Mouse (Mus musculus) gastrocnemius, postnatal 10 days (tissue): ENCODE data around the gene BC067074. TPM values are rescaled to one million over a fixed set of nuclear protein-coding genes. Genes with fewer than 3 reads are reported as not detected.
"Not testable (repeated sequence)": the region's sequence is repeated elsewhere in the genome, so short reads cannot be mapped to it uniquely, and the experiment has no call there.

Experiments
- DNase-seq: peaks from one replicate; pipeline ENCODE4 v3.0.0; 2021; ENCODE audit warnings: mixed read lengths
- long read RNA-seq, 2 experiments: library from polyadenylated mRNA; stranded (forward); transcript quantifications; one replicate each; pipeline ENCODE4 v2.0.0; 2021
- total RNA-seq, 2 experiments: library from RNA; stranded (reverse); gene quantifications; 2 replicates each; pipeline ENCODE4 v1.2.3; 2021

The BC067074 gene
- total RNA-seq = 1 to 10 TPM; 6.0 to 9.2 TPM
- long read RNA-seq, experiment 1, partial matches to known transcripts = 1 of 3 reads
- long read RNA-seq, experiment 1, other reads (novel, unspliced or antisense) = 2 of 3 reads
- long read RNA-seq, experiment 2, partial matches to known transcripts = 2 of 3 reads
- long read RNA-seq, experiment 2, other reads (novel, unspliced or antisense) = 1 of 3 reads

DNA sequence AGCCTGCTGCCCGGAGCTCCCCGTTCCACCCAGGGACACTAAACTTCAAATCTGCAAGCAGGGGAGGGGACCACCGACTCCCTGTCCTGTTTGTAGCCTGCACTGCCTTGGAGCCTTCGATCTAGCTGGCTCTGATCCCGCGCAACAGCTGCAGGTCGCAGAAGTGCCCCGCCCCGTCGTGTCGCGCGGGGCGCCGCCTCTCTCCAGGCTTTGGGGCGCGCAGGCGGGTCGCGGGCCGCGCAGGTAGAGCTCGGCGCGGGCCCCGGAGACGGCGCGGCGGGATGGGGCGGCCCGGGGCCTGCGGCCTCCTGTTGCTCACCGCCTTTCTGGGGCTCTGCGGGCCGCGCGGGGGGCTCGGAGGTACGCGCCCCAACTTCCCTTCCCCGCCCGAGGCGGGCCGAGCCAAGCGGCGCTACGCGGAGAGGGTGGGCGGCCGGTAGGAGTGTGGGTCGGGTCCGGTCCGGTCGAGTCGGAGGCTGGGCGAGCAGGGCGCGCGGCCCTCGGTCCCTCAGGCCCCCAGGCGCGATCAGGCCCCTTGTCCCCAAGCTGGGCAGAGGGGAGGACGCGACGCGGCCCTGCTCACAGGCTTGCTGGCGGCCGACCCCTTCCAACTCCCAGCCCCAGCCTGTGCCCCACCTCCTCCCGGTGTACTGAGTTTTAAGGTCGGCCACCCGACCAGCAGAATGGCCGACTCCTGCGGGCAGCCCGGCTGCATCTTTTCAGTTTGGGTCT lies at the start of gene BC067074:
TSS of gene BC067074 (plus strand) at position 185 of the 732 bp plus-strand sequence.
- peak; percentile 61 for DNase-seq

GRCm38 (mm10) chr13:113245025-113245424 lies 47.9 kb upstream of the BC067074 start:
- DNase-seq = no peak

DNA sequence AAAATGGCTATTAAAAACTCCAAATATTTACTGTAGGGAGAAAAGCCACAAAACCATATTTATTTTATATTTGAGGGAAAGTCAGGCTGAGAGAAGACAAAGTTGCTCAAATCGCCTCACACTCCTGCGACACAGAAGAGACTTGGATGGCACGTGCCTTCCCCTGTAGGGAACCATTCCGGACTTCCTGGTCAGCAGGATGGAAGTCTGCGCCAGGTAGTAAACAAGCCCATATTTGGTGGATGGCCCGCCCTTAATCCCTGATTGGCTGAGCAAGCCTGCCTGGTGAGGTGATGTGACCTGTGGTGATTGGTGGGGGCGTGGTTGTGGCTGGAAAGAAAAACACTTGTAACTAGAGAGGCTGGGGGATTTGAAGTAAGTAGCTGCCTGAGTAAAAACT lies 40.4 kb upstream of the BC067074 start:
- DNase-seq = not testable (repeated sequence)

DNA sequence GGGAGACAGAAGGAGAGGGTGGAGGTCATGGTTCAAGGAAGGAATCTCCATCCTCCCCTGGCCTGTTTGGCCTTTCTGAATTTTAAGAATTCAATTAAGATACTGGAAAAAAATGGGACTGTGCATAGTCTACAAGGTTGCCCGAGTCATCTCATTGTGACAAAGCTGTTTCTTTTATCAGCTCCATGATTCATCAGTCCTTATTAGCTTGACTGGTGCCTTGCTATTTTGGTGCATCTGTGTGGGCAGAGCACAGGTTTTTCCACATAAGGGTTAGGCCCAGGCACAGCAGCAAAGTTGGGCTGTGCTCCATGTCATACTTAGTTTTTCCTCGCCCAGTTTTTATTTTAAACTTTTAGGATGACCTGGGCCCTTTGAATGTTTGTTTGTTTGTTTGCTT lies 36.2 kb upstream of the BC067074 start:
- no peak for DNase-seq

DNA sequence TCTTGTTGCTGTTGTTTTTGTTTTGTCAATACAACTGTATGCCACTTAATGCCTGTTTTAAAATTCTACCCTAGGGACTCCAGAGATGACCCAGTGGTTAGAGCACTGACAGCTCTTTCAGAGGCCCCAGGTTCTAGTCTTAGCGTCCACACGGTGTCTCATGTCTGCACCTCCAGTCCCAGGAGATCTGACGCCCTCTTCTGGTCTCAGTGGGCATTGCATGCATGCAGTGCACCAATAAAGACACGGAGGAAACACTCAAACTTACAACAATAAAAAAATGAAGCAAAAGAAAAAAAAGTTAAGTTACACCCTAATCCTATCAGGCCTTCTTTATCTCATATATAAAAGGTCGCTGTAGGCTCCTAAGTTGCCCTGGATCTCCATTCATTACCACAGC lies 35.8 kb upstream of the BC067074 start:
- no peak for DNase-seq

DNA sequence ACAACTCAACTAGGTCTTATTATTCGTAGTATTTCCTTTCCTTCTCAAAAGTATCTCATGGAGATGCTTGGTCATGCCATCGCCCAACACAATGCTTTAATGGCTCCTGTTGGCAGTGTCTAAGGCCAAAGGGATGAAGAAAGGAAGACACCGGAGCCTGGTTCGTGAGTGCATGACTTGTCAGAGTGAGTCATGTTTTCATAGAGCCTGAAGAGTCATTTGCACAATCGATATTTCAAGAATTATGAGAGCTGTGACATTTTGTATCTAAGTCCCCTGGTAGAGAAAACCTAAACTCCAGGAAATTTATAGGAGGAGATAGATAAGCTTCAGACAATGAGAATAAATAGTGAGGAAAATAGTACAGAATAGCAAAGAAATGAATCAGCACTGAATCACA lies 33.7 kb upstream of the BC067074 start:
- no peak for DNase-seq

DNA sequence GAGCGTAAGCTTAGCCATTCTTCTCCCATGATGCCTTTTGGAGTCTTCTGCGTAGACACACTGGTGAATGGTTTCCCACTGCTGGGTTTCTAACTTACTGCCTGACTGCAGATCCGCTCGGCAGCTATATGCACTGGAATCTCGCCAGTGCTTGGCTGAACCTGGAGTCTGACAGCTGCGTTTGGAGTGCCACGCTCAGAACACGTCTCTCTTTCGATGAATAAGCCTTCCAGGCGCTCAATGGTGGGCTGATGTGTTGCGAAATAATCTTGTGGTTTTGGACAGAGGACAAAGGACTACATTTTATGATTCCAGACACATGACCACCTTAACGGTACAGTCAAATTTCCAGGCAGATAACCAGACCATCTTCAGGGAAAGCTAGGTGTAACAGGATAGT lies 30.1 kb upstream of the BC067074 start:
- no peak for DNase-seq

DNA sequence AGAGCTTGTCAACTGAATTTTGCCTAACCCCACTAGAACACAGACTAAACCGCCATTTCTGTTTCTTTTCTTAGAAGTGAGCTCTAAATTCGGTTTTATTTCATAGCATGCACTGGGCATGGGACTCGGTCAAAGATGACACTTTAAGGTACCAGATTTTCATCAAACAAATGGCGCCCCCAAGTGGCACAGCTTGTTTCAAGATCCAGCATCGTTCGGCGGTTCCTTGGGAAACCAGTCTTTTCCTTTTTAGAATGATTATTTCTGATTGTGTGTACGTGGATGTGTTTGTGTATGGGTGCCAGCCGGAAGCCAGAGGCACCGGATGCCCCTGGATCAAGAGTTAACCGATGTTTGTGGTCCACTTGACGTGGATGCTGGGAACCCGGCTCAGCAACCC lies 27.7 kb upstream of the BC067074 start:
- peak; percentile 62 for DNase-seq

DNA sequence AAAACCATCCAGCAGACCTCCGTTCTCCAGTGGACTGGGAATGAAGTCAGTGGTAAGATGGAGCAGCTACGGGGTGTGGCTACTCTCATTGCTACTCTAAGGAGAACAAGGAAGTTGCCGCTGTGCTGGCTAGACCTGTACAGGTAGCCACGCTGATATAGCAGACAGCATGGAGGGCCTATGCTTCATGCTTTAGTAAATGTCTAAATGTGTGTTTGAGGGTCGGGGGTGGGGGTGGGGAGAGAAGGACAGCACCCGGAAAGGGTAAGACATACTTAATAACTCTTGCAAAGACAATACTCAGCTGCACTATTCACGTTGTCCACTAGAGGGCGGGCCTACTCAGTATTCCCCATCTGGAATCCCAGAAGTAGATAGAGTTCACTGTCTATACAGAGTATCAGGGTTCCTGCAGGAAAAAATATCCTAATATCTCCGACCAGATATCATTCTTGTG lies 26.4 kb upstream of the BC067074 start:
- DNase-seq = peak; percentile 81

DNA sequence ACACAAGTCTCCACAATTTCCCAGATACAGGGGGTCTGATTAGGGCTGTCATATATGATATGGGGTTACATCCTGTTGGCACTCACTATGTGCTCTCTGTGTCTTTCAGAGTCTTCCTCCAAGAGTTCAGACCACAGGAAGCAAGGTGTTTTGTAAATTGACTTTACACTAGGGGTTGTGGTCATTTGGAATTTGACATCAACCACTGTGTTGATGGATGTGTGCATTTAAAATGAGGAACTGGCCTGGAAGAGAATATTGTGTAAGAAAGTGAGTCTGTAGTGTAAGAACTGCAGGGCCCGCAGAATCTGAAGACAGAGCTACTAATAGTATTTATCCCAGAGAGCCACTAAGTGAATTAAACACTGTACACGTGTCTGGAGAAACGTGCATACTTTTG lies 25.8 kb upstream of the BC067074 start:
- no peak for DNase-seq

DNA sequence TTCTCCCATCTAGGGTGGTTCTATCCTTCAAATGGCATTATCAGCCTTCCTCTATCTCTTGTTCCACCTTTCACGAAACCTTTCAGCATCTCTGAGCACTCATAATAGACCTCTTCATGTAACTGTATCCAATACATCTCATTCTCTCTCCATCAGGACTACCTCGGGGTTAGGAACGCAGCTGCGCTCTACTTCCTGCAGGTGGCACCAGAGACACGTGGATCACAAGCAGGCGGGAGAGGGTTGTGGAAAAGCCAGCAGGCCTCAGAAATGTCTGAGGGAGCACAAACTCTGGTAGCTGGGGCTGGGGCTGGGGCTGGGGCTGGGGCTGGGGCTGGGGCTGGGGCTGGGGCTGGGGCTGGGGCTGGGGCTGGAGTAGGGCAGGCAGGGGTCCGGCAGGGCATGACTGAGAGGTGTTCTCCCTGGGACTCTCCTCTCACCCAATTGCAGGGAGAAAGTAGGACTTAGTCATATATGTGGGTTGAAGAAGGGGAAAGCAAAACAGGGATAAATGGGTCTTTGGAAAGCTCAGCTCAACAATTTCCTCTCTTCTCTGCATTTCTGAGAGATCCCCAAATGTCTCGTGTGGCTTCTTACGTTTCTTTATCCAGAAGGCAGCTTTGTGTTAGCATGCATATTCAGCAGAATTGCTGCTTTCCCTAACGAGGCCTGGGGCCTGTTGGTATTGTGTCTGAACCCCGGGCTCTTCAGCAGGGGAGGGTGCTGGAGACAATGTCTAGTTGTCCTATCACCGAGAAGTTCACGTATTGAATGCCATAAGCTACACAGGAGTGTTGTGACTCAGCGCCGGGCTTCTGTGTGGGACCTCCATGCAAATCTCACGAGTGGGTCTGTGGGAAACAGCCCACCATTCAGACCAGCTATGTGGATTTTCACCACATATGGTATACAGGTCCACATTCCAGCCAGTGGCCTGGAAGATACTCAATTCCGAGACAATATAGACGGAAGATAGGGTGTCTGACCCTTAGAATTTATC lies 22.9 kb upstream of the BC067074 start:
- DNase-seq = peak; percentile 76

DNA sequence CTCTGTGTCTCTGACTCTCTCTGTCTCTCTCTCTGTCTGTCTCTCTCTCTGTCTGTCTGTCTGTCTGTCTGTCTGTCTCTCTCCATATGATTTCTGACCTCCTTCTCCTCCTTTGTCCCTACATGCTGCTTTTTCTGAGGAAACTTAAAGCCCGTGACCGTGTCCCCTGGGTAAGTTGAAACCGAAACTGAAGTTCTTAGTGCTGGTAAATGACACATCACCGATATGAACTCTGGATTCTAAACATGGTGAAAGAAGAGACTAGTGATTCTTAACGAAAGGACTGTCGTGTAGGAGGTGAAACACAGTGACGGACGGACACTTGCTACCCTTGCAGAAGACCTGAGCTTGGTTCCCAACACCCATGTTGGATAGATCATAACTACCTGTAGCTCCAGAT lies 21.8 kb upstream of the BC067074 start:
- no peak for DNase-seq

GRCm38 (mm10) chr13:113287141-113287540 lies 5.8 kb upstream of the BC067074 start:
- DNase-seq = no peak

GRCm38 (mm10) chr13:113288210-113289197 lies 4.5 kb upstream of the BC067074 start:
- DNase-seq = no peak

- no peak for DNase-seq
Measured at GRCm38 (mm10) chr13:113289760-113290159, 3.2 kb upstream of the BC067074 start.

DNA sequence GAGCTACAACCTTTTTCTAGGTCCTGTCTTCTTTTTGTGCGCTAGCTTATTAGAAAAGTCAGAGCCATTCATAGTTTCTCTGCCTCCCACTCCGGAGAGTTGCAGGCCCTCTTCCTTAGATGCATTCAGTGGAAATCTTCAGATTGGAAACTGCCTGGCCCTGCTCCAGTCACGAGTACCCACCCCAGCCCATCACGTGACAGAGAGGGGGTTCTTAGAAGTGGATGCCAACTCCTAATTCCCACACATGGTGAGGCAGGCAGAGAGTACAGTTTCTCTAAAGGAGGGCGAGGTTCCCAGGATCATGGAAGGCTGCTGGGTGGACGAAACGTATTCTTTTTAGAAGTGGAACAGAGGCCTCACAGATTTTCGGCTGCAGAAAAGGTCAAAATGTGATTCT lies 958 bp upstream of the BC067074 start:
- no peak for DNase-seq

DNA sequence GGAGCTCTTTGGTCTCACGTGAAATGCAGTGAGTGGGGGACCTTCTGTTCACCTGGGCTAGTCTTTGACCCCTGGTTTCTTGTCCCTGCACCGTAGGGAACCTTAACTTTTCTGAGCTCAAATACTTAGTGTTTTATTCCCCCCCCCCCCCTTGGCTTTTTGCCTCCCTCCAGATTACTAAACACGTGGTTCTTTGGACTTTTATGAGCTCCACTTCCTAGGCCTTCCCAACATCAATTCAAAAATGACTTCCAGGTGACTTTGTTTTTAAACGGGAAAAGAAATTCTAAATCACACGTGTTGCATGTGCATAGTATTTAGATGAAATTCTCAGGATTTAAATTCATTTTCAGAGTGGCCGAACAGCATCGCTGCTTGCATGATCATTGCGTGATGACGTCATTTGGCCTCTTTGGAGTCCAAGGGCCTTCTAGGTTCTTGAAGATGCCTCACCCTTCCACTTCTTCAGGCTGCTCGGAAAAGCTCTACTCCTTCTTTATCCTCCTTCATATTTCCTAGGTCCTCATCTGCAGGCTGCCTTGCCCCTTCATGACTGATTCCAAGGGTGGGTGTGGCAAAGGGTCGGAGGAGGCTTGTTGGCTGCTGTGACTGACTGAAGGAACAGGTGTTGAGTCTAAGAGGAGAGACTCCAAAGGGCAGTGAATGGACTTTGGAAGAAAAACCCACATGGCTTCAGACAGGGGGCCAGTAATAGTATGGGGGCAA lies 911 bp downstream of the BC067074 start:
- no peak for DNase-seq

GRCm38 (mm10) chr13:113295817-113296485 lies 3.0 kb downstream of the BC067074 start:
- DNase-seq = peak; percentile 51

GRCm38 (mm10) chr13:113306581-113306980 lies 13.6 kb downstream of the BC067074 start:
- no peak for DNase-seq

DNA sequence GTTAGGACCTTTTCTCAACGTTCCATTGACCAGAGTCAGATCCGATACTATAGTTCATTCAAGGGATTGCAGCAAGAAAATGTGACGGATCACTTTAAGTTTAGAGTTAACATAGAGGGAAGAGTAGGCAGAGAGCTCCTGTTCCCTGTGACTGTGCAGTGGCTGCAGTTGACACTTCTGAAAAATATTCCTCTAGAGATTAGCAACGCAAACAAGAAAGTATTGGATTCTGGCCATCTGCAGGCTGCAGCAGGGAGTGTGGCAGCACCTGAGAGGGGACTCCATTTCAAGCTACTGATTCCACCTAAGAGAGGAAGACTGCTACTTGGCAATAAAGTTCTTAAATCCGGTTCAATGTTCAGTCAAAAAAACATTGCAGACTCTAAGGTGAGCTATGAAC lies 26.6 kb downstream of the BC067074 start:
- no peak for DNase-seq
